Mouse (Mus musculus): ENCODE data around the gene AF067061.

DNA sequence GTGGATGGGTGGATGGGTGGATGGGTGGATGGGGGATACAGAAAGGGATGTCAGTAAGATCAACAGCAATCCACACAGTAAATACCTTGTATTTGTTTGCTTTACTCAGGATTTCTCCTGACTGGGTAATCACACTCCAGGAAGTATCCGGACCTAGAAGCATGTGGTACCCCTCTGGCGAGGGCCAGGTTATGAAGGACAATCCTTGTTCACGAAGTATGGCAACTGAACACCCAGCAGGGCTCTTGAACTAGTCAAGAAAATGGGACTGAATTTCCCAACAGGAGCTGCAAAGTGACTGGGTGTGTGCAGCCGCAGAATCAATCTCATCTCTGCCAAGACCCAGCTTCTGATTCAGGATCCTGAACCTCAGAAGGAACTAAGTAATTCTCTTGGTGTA is 37.9 kb downstream of the AF067061 start:
- TF ChIP-seq CTCF (IDR thresholded peaks at IDR 0.05; ENCODE audit: borderline replicate concordance, insufficient read depth, low read length) (no peak), POLR2A (IDR thresholded peaks at IDR 0.05; ENCODE audit: low read depth, low read length) (no peak)

Measured in embryonic fibroblast, embryonic 13.5 days (primary cell).